Mouse (Mus musculus): Measurements from ENCODE around the gene Plet1. TPM values are rescaled to one million over a fixed set of nuclear protein-coding genes. Genes with fewer than 3 reads are reported as not detected.

The Plet1 gene
- polyA plus RNA-seq, 1 experiment: 86.0 TPM

DNA sequence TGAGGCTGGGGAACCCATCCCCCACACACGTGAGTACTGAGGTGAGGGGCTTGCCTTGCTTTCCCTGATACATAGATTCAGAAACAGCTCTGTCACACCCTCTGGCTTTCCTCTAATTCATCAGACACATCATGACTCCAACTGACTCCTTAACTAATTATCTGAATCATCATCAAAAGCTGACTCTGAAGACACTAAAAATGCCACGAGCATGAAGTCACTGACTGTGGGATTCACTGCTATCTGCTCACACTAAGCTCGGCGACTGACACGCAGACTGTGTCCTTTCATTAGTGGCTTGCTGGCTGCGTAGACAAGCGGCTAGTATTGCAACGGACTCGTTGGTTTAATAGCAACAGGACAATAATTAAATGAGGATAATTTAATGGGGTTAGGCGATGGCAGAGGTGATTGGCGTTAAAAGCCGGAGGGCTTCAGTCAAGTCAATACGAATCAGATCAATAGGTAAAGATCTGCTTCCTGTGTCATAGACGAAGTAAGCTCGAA is 6.2 kb downstream of the Plet1 start:
- no peak overlapping the region for H3K27ac ChIP-seq (ENCODE audit: insufficient read depth, low read depth, low read length)
- WGBS: 64% methylated on average over 15 of the region's 15 CpGs
- 0 out of 2 replicates have a peak, but pooled peaks cover 2% of the 10 kb centered on the region for H3K4me1 ChIP-seq (ENCODE audit: control insufficient read depth, insufficient read depth, low read length)
- no peaks in the 10 kb centered on the region for H3K27me3 ChIP-seq (replicated peaks; ENCODE audit: control insufficient read depth, insufficient read depth, low read length)
- no peaks in the 10 kb centered on the region for H3K36me3 ChIP-seq (ENCODE audit: control insufficient read depth, insufficient read depth, low read length)
- no peak for DNase-seq
- no peak for TF ChIP-seq POLR2A (IDR thresholded peaks at IDR 0.05; ENCODE audit: low read depth, low read length)
- TF ChIP-seq CTCF (conservative IDR thresholded peaks at IDR 0.05; ENCODE audit: insufficient read depth, insufficient read length, low read depth, low read length): no peak
- no peak overlapping the region for H3K4me3 ChIP-seq (ENCODE audit: insufficient read depth, low read depth, low read length)

DNA sequence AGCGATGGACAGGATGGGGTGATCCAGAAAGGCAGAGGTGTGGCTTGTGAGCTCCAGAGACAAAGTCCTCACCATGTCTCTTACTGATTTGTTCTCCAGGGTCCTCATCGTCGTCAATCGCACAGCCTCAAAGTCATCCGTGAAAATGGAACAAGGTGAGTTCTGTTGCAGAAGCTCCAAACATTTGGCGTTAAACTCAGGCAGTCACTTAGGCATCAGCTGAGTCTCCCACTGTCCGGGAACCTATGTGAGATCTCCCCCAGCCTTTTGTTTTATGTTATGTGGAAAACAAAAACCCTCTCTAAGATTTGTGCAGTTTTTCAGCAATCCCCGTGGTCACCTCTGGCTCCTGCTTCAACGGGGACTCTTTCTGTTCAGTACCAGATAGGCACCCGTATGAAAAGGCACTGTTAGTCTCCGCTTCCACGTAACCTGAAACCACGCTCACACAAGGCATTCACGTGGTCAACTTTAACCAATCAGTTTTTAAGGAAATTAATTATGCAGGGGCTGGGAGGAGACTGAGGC is 6.7 kb downstream of the Plet1 start:
- DNase-seq: peak; percentile 44
- Histone ChIP-seq H3K27ac (ENCODE audit: insufficient read depth, low read depth, low read length) (no peak overlapping the region), H3K4me3 (ENCODE audit: insufficient read depth, low read depth, low read length) (peak overlapping the region; percentile 21; the same call in 1 of the 2 replicates), H3K36me3 (ENCODE audit: control insufficient read depth, insufficient read depth, low read length) (no peaks in the 10 kb centered on the region), H3K4me1 (ENCODE audit: control insufficient read depth, insufficient read depth, low read length) (0 out of 2 replicates have a peak, but pooled peaks cover 2% of the 10 kb centered on the region), H3K27me3 (replicated peaks; ENCODE audit: control insufficient read depth, insufficient read depth, low read length) (no peaks in the 10 kb centered on the region)
- no peak for TF ChIP-seq CTCF (conservative IDR thresholded peaks at IDR 0.05; ENCODE audit: insufficient read depth, insufficient read length, low read depth, low read length)
- no peak for TF ChIP-seq POLR2A (IDR thresholded peaks at IDR 0.05; ENCODE audit: low read depth, low read length)
- WGBS: 28% methylated on average over 14 of the region's 14 CpGs

DNA sequence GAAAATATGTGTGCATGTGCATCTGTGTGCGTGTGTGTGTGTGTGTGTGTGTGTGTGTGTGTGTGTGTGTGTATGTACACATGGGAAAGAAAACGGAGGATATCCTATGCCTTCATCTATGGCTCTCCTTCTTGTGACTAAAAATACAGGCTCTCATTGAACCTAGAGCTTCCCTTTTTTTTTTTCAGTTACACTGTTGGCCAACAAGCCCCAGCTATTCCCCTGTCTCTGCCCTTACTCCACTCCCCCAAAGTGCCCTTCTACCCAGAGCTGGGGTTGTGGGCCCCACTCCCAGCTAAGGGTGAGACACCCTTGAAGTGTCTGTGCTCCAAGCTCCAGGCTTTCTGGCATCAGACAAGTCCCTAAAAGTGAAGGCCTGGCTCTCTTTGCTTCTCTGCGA is 8.6 kb downstream of the Plet1 start:
- TF ChIP-seq CTCF (conservative IDR thresholded peaks at IDR 0.05; ENCODE audit: insufficient read depth, insufficient read length, low read depth, low read length) (no peak), POLR2A (IDR thresholded peaks at IDR 0.05; ENCODE audit: low read depth, low read length) (no peak)
- DNase-seq: no peak
- H3K27ac ChIP-seq (ENCODE audit: insufficient read depth, low read depth, low read length): no peak overlapping the region
- 93% methylated on average over 3 of the region's 3 CpGs for WGBS
- H3K27me3 ChIP-seq (replicated peaks; ENCODE audit: control insufficient read depth, insufficient read depth, low read length): no peaks in the 10 kb centered on the region
- no peak overlapping the region for H3K4me3 ChIP-seq (ENCODE audit: insufficient read depth, low read depth, low read length)
- no peaks in the 10 kb centered on the region for H3K36me3 ChIP-seq (ENCODE audit: control insufficient read depth, insufficient read depth, low read length)
- H3K4me1 ChIP-seq (ENCODE audit: control insufficient read depth, insufficient read depth, low read length): 0 out of 2 replicates have a peak, but pooled peaks cover 2% of the 10 kb centered on the region

DNA sequence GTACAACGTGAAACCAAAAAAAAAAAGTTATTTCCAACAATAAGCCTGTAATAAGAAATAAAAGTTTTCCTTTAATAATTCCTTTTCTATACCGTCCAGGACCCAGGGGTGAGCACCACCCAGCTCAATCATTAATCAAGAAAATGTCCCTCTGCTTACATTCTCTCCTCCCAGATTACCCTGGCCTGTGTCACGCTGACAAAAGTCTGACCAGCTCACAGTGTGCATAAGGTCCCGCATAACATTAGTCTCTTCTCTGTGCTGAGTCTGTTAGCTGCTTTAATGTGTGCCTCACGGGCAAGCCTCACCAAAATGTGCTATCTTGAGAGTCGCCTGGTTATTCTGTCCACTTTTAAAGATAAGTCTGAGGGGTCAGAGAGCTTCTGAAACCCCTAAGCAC is 11.1 kb downstream of the Plet1 start:
- DNase-seq: no peak
- Histone ChIP-seq H3K27ac (ENCODE audit: insufficient read depth, low read depth, low read length) (no peak overlapping the region), H3K27me3 (replicated peaks; ENCODE audit: control insufficient read depth, insufficient read depth, low read length) (no peaks in the 10 kb centered on the region), H3K36me3 (ENCODE audit: control insufficient read depth, insufficient read depth, low read length) (no peaks in the 10 kb centered on the region), H3K4me1 (ENCODE audit: control insufficient read depth, insufficient read depth, low read length) (0 out of 2 replicates have a peak, but pooled peaks cover 2% of the 10 kb centered on the region), H3K4me3 (ENCODE audit: insufficient read depth, low read depth, low read length) (no peak overlapping the region)
- WGBS: 25% methylated on average over 6 of the region's 6 CpGs
- TF ChIP-seq CTCF (conservative IDR thresholded peaks at IDR 0.05; ENCODE audit: insufficient read depth, insufficient read length, low read depth, low read length) (no peak), POLR2A (IDR thresholded peaks at IDR 0.05; ENCODE audit: low read depth, low read length) (no peak)

DNA sequence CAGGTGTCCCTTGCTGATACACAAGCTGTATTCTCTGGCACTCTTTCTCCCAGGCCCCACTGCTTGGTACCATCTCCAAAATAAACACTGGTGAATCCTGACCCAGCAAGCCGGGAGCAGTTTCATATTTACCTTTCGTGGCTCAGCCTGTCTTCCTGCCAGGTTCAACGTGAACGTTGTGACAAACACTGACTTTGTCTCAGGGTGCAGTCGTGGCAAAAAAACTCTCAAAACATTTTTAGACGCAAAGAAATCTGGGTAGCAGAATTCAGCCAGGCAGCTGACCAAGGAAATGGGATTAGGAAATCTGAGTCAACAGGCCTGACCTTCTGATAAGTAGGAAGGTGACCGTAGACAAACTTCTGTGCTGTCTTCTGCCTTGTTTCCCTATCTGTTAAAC is 13.2 kb downstream of the Plet1 start:
- Histone ChIP-seq H3K27ac (ENCODE audit: insufficient read depth, low read depth, low read length) (no peak overlapping the region), H3K4me1 (ENCODE audit: control insufficient read depth, insufficient read depth, low read length) (0 out of 2 replicates have a peak, but pooled peaks cover 2% of the 10 kb centered on the region), H3K36me3 (ENCODE audit: control insufficient read depth, insufficient read depth, low read length) (no peaks in the 10 kb centered on the region), H3K4me3 (ENCODE audit: insufficient read depth, low read depth, low read length) (no peak overlapping the region), H3K27me3 (replicated peaks; ENCODE audit: control insufficient read depth, insufficient read depth, low read length) (no peaks in the 10 kb centered on the region)
- no peak for TF ChIP-seq POLR2A (IDR thresholded peaks at IDR 0.05; ENCODE audit: low read depth, low read length)
- no peak for TF ChIP-seq CTCF (conservative IDR thresholded peaks at IDR 0.05; ENCODE audit: insufficient read depth, insufficient read length, low read depth, low read length)
- DNase-seq: peak; percentile 28
- WGBS: 51% methylated on average over 7 of the region's 7 CpGs

DNA sequence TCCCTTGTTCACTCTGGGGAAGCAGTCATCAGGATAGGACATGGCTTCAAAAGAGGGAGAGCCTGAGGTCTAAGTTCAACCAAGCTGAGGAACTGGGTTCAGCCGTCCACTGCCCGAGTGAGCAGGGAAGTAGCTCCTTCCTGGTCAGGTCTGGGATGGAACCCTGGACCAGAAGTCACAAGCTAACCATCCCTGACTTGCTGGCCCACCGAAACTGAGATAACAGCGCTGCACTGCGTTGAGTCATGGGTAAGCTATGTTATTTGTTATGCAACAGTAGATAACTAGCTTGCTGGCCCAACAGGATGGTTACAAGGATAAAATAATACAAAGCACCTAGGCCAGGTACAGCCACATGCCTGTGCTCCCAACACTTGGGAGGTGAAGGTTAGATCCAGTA is 21.1 kb downstream of the Plet1 start:
- no peaks in the 10 kb centered on the region for H3K4me1 ChIP-seq (ENCODE audit: control insufficient read depth, insufficient read depth, low read length)
- no peak overlapping the region; the same call in 1 of the 2 replicates for H3K27ac ChIP-seq (ENCODE audit: insufficient read depth, low read depth, low read length)
- no peaks in the 10 kb centered on the region for H3K27me3 ChIP-seq (replicated peaks; ENCODE audit: control insufficient read depth, insufficient read depth, low read length)
- no peak for DNase-seq
- no peaks in the 10 kb centered on the region for H3K36me3 ChIP-seq (ENCODE audit: control insufficient read depth, insufficient read depth, low read length)
- TF ChIP-seq CTCF (conservative IDR thresholded peaks at IDR 0.05; ENCODE audit: insufficient read depth, insufficient read length, low read depth, low read length) (no peak), POLR2A (IDR thresholded peaks at IDR 0.05; ENCODE audit: low read depth, low read length) (no peak)
- 60% methylated on average over 5 of the region's 5 CpGs for WGBS
- no peak overlapping the region for H3K4me3 ChIP-seq (ENCODE audit: insufficient read depth, low read depth, low read length)

DNA sequence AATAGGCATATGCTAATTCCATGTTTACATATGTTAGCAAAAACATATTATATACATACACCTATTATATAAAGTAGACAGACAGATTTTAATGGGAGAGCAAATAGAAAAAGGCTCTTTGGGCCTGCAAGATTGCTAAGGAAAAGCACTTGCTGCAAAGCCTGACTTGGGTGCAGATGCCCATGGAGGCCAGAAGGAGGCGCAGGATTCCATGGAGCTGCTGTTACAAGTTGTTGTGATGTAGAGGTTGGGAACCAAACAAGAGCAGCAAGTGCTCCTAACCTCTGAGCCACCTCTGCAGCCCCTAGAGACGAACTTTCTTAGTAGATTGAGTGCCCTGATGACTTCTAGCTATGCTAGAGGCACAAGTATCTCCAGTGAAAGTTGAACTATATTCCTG is 24.5 kb downstream of the Plet1 start:
- WGBS: 42% methylated on average over 2 of the region's 2 CpGs

More for the DNA sequence above, 24.5 kb downstream of the Plet1 start:
- no peak for DNase-seq
- H3K27me3 ChIP-seq (replicated peaks; ENCODE audit: control insufficient read depth, insufficient read depth, low read length): no peaks in the 10 kb centered on the region
- no peak overlapping the region for H3K27ac ChIP-seq (ENCODE audit: insufficient read depth, low read depth, low read length)
- H3K36me3 ChIP-seq (ENCODE audit: control insufficient read depth, insufficient read depth, low read length): no peaks in the 10 kb centered on the region
- H3K4me1 ChIP-seq (ENCODE audit: control insufficient read depth, insufficient read depth, low read length): no peaks in the 10 kb centered on the region
- no peak overlapping the region for H3K4me3 ChIP-seq (ENCODE audit: insufficient read depth, low read depth, low read length)
- TF ChIP-seq CTCF (conservative IDR thresholded peaks at IDR 0.05; ENCODE audit: insufficient read depth, insufficient read length, low read depth, low read length) (peak; percentile 69), POLR2A (IDR thresholded peaks at IDR 0.05; ENCODE audit: low read depth, low read length) (no peak)
